Mouse (Mus musculus) forebrain, embryonic 14.5 days (tissue): ENCODE results near the gene Sfxn1. TPM values are rescaled to one million over a fixed set of nuclear protein-coding genes. Genes with fewer than 3 reads are reported as not detected.

Experiments used
- ATAC-seq: fragments of 200-750 bp; cut with Nextera tagmentation; 2 replicates; pipeline ENCODE4 v1.8.0; 2017; ENCODE audit warnings: mild to moderate bottlenecking, moderate library complexity
- DNase-seq: peaks from one replicate; pipeline ENCODE4 v3.0.0-alpha.2; 2015; ENCODE audit warnings: low spot score
- H3K27ac ChIP-seq: fragments of 300-500 bp; sonication (generic); 2 replicates; pipeline ENCODE4 v1.5.1; 2014; ENCODE audit warnings: low read depth, mild to moderate bottlenecking, control low read depth, low read length, moderate library complexity
- H3K27me3 ChIP-seq: fragments of 300-500 bp; sonication (generic); replicated peaks from 2 replicates; pipeline ENCODE4 v1.6.1; 2014; ENCODE audit warnings: low read length, control low read depth, mixed read lengths; ENCODE audit not compliant: control insufficient read depth, insufficient read depth
- H3K36me3 ChIP-seq: fragments of 300-500 bp; sonication (generic); 2 replicates; pipeline ENCODE4 v1.6.1; 2014; ENCODE audit warnings: low read length, control low read depth; ENCODE audit not compliant: control insufficient read depth, insufficient read depth
- H3K4me1 ChIP-seq: fragments of 300-500 bp; sonication (generic); 2 replicates; pipeline ENCODE4 v1.6.1; 2014; ENCODE audit warnings: antibody characterized with exemption, low read length, control low read depth; ENCODE audit not compliant: control insufficient read depth, insufficient read depth
- H3K4me2 ChIP-seq: fragments of 300-500 bp; sonication (generic); 2 replicates; pipeline ENCODE4 v1.6.1; 2014; ENCODE audit warnings: mild to moderate bottlenecking, control low read depth, low read length
- H3K4me3 ChIP-seq: fragments of 300-500 bp; sonication (generic); 2 replicates; pipeline ENCODE4 v1.5.1; 2014; ENCODE audit warnings: low read depth, low read length, control low read depth
- H3K9ac ChIP-seq: fragments of 300-500 bp; sonication (generic); 2 replicates; pipeline ENCODE4 v1.6.1; 2014; ENCODE audit warnings: mild to moderate bottlenecking, low read length, control low read depth, moderate library complexity
- H3K9me3 ChIP-seq: fragments of 300-500 bp; sonication (generic); replicated peaks from 2 replicates; pipeline ENCODE4 v1.6.1; 2016; ENCODE audit warnings: low read length, control low read depth, mixed read lengths; ENCODE audit not compliant: control insufficient read depth
- WGBS: fragments of 180-500 bp; shearing (Covaris S2); extraction: QIAGEN DNeasy Blood & Tissue Kit; methylation state at CpG from one replicate; pipeline ENCODE4 v1.1.7; 2014; 5-methylcytosine and 5-hydroxymethylcytosine counted together
- polyA plus RNA-seq: library from polyadenylated mRNA; unstranded; fragments of >200 nt; fragmentation: Nextera tagmentation; extraction: Ambion mirVana; gene quantifications from 2 replicates; pipeline ENCODE4 v1.2.1, GENCODE M21; 2014

Gene Sfxn1
- polyA plus RNA-seq, 1 experiment from 2014 or later: 88.8 TPM

DNA sequence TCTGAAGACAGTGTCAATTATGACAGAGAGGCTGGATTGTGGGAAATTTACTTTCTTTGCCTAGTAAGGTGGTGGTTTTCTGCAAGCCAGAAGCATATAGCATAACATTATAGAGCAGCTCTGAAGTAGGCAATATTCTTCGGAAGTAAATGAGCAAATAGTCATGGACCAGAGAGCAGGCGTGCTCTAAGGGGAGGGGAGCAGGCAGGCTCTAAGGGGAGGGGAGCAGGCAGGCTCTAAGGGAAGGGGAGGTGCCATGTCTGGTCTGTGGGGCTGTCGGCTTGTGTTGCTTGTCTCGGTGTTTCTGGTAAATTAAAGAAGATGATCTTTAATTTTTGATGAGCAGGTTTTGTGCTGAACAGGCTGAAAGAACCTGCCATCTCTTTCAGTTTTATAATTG, 12.5 kb downstream of the Sfxn1 start:
- no peak for DNase-seq
- no peaks in the 10 kb centered on the region for H3K4me1 ChIP-seq

DNA sequence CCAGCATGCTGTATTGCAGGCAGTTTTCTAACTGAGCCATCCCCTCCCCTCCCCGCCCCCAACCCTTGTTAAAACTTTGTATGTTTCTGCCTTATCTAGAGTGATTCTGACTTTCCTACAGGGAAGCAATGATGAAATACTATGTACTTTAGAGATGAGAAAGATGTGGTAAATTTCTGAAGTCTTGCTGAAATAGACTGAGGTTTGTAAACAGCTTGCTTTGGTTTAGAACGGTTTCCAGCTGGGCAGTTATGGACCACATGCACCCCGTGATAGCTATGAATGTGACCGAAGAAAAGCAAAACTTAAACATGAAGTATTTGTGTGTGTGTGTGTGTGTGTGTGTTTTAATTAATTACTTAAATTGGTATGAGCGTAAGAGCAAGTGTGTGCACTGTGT, 13.2 kb downstream of the Sfxn1 start:
- ATAC-seq: no peak
- H3K9me3 ChIP-seq: no peaks in the 10 kb centered on the region
- H3K9ac ChIP-seq: no peak overlapping the region
- H3K27ac ChIP-seq: no peak overlapping the region
- 95% methylated on average over 5 of the region's 5 CpGs for WGBS
- H3K4me2 ChIP-seq: no peak overlapping the region
- no peaks in the 10 kb centered on the region for H3K27me3 ChIP-seq
- H3K4me1 ChIP-seq: no peaks in the 10 kb centered on the region
- DNase-seq: no peak
- peaks cover 45% of the 10 kb centered on the region for H3K36me3 ChIP-seq
- no peak overlapping the region for H3K4me3 ChIP-seq

More for the DNA sequence above, 12.5 kb downstream of the Sfxn1 start:
- Histone ChIP-seq H3K27me3 (no peaks in the 10 kb centered on the region), H3K4me3 (no peak overlapping the region), H3K4me2 (no peak overlapping the region), H3K9ac (no peak overlapping the region), H3K9me3 (no peaks in the 10 kb centered on the region), H3K36me3 (peaks cover 38% of the 10 kb centered on the region), H3K27ac (no peak overlapping the region)
- ATAC-seq: no peak
- 60% methylated on average over 4 of the region's 4 CpGs for WGBS

DNA sequence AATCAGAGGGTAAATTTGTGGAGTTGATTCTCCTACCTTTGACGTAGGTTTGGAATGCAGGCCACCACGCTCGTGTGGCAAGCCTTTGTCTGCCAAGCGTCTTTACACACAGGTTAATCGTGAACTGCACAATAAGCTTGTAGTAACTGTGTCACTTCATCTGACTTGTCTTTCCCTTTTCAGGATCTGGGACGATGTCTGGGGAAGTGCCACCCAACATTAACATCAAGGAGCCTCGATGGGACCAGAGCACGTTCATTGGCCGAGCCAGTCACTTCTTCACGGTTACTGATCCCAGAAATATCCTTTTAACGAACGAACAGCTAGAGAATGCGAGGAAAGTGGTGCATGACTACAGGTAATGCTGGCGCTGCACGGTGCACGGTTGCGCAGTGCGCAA, 13.6 kb downstream of the Sfxn1 start:
- ATAC-seq (no peak), DNase-seq (no peak)
- Histone ChIP-seq H3K4me2 (no peak overlapping the region), H3K9me3 (no peaks in the 10 kb centered on the region), H3K36me3 (peaks cover 47% of the 10 kb centered on the region), H3K4me1 (no peaks in the 10 kb centered on the region), H3K27me3 (no peaks in the 10 kb centered on the region), H3K4me3 (no peak overlapping the region), H3K9ac (no peak overlapping the region), H3K27ac (no peak overlapping the region)
- 88% methylated on average over 18 of the region's 18 CpGs for WGBS

DNA sequence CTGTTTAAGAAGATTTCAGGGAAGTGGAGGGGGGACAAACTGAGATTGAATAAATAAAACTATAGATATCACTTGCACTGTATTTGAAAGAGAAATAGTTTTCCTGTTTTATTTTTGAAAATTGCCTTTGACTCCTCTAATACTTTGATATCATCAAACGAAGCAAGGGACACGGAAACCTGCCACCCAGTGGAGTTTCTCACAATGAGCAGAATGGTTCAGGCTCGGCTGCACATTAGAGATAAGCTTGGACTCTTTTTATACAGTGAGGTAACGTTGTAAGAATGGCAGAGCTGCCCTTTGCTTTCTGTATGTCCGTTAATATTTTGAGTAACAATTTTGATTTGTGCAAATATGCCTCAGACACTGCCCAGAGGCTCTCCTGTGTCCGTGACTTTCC, 20.1 kb downstream of the Sfxn1 start:
- Histone ChIP-seq H3K27ac (no peak overlapping the region), H3K4me1 (no peaks in the 10 kb centered on the region), H3K9ac (no peak overlapping the region), H3K4me2 (no peak overlapping the region), H3K4me3 (no peak overlapping the region), H3K27me3 (no peaks in the 10 kb centered on the region), H3K9me3 (no peaks in the 10 kb centered on the region), H3K36me3 (peaks cover 86% of the 10 kb centered on the region)
- WGBS: 83% methylated on average over 6 of the region's 6 CpGs
- ATAC-seq: no peak
- DNase-seq: no peak

DNA sequence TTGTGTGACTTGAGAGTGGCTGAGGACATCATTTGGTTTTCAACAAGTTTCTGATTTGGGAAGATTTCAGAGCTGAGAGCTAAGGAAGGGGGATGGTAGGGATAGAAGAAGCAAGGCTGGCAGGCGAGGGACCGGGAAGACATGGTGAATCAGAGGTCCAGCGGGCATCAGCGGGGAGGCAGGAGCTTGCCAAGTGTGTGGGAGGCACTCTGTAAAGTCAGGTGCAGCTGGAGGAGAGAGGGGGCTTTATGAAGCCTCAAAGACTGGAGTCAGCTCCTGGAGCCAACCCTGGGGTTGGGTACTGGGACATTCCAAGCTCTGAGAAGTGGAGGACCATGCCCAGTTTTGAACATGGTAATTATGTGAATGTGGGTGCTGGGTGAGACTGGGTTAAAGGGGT, 22.7 kb downstream of the Sfxn1 start:
- no peak for DNase-seq

DNA sequence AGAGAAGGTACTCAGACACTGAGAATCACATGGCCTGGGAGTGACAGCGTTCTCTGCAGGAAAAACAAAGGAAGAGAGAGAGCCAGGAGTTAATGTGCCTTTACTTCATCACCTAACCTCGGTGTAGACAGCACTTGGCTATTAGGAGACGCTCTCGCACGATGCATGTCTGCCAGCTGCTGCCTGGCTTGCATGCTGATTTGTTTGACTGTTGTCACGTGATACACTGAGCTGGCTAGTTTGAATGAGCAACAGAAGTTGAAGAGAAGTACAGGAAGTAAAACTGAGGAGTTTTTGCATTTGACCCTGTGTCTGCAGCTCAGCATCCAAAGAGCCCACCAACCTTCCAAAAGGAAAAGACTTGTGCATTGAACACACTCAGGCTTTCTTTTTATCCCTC, 23.3 kb downstream of the Sfxn1 start:
- H3K36me3 ChIP-seq: peaks cover 75% of the 10 kb centered on the region

More for the DNA sequence above, 22.7 kb downstream of the Sfxn1 start:
- Histone ChIP-seq H3K36me3 (peaks cover 81% of the 10 kb centered on the region), H3K27me3 (no peaks in the 10 kb centered on the region), H3K27ac (no peak overlapping the region), H3K4me1 (no peaks in the 10 kb centered on the region), H3K9me3 (no peaks in the 10 kb centered on the region), H3K4me3 (no peak overlapping the region), H3K4me2 (no peak overlapping the region), H3K9ac (no peak overlapping the region)
- ATAC-seq: no peak
- 93% methylated on average over 4 of the region's 4 CpGs for WGBS

DNA sequence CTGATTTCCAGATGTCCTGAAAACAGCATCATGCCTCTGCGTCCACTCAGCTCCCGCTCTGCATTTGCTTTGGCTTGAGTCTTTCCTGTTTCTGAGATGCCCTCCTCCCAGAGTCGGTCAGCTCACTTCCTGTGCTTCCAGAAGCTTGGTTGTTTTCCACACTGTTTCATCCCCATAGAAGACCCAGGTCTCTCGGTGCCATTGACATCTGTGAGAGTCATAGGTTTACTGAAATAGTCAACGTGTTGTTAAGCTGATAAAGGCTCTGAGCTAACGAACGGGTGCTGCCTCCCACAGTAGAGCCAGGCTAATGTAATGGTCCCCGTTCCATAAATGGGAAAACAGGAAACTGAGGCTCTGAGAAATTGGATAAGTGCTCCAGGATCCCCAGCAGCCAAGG, 24.1 kb downstream of the Sfxn1 start:
- Histone ChIP-seq H3K27me3 (no peaks in the 10 kb centered on the region), H3K4me3 (no peak overlapping the region), H3K4me1 (no peaks in the 10 kb centered on the region), H3K9me3 (no peaks in the 10 kb centered on the region), H3K36me3 (peaks cover 70% of the 10 kb centered on the region), H3K9ac (no peak overlapping the region), H3K4me2 (no peak overlapping the region), H3K27ac (no peak overlapping the region)
- DNase-seq: no peak
- ATAC-seq: no peak
- 92% methylated on average over 8 of the region's 8 CpGs for WGBS

More for the DNA sequence above, 23.3 kb downstream of the Sfxn1 start:
- no peaks in the 10 kb centered on the region for H3K9me3 ChIP-seq
- no peaks in the 10 kb centered on the region for H3K27me3 ChIP-seq
- no peaks in the 10 kb centered on the region for H3K4me1 ChIP-seq
- no peak overlapping the region for H3K4me2 ChIP-seq
- no peak for DNase-seq
- WGBS: 72% methylated on average over 6 of the region's 6 CpGs
- H3K4me3 ChIP-seq: no peak overlapping the region
- no peak overlapping the region for H3K27ac ChIP-seq
- H3K9ac ChIP-seq: no peak overlapping the region
- no peak for ATAC-seq

DNA sequence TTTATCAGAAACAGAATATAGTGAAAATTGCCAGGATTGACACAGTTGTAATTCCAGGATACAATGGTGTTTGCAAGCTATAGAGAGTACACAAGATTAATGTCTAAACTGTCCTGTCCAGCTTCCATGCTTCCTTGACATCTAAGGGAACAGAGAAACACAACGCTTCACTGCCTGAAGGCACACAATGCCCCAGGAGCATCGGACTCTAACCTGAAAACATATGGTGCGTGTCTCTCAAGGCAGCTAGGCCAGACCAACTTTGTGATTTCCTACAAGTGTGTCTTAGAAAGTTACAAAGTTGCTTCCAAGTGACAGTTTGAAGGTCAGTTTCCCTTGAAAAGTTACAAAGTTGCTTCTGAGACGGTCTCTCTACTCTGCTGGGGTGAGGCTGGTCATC, 25.6 kb downstream of the Sfxn1 start:
- Histone ChIP-seq H3K27ac (no peak overlapping the region), H3K36me3 (peaks cover 55% of the 10 kb centered on the region), H3K4me3 (no peak overlapping the region), H3K4me1 (no peaks in the 10 kb centered on the region), H3K9me3 (no peaks in the 10 kb centered on the region), H3K4me2 (no peak overlapping the region), H3K9ac (no peak overlapping the region), H3K27me3 (no peaks in the 10 kb centered on the region)
- DNase-seq (no peak), ATAC-seq (no peak)
- WGBS: 92% methylated on average over 4 of the region's 4 CpGs

DNA sequence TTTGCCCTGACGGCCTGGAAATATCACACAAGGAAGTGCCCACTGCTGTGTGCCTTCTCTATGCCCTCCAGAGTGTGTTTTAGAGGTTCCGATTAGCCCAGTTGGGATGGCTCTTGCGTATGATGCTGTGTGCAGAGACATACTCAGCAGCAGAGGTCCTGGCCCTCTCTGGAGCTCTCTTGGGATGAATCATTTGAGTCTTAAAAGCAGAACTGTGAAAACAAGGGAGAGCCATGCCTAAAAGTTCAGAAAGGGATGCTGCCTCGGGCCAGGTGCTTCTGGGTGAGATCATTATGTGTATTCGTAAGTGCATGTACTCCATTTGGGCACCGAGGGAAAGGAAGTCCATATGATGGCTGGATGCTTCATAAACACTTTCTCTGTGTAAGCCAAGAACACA, 26.1 kb downstream of the Sfxn1 start:
- Histone ChIP-seq H3K4me3 (no peak overlapping the region), H3K36me3 (peaks cover 49% of the 10 kb centered on the region), H3K27ac (no peak overlapping the region), H3K9me3 (no peaks in the 10 kb centered on the region), H3K4me2 (no peak overlapping the region), H3K9ac (no peak overlapping the region), H3K4me1 (no peaks in the 10 kb centered on the region), H3K27me3 (no peaks in the 10 kb centered on the region)
- no peak for DNase-seq
- WGBS: 93% methylated on average over 6 of the region's 6 CpGs
- ATAC-seq: no peak
